ENCODE assay signal across 12 mouse cellular contexts in genomic region chr4:127037158-127037557, GRCm38 (mm10).
"Had no signal": no experiment of that assay in that cellular context is flagged by ENCODE, and none has a peak within 500 bp of the region (broad histone marks: within the 10 kb centered on the region; RNA-seq: fewer than 3 reads in every experiment).

No protein-coding gene starts in this region.

- H3K27me3 ChIP-seq: limb, embryonic 13.5 days; liver, embryonic 15.5 days; midbrain, embryonic 12.5 days had no signal

- DNase-seq: left cerebral cortex, postnatal 4 days; lung, embryonic 14.5 days; lung, postnatal 10 days; lung, postnatal 4 days; right cerebral cortex, postnatal 25 days; thymus, postnatal 36 days had no signal

- H3K4me1 ChIP-seq: limb, embryonic 13.5 days; liver, embryonic 15.5 days had no signal

- H3K27ac ChIP-seq: kidney, postnatal 0 days; limb, embryonic 13.5 days; liver, embryonic 15.5 days; midbrain, embryonic 12.5 days had no signal

- H3K9me3 ChIP-seq: limb, embryonic 13.5 days; liver, embryonic 15.5 days; midbrain, embryonic 12.5 days had no signal

- H3K9ac ChIP-seq: limb, embryonic 13.5 days; liver, embryonic 15.5 days; lung, embryonic 14.5 days; midbrain, embryonic 12.5 days had no signal

- H3K4me2 ChIP-seq: limb, embryonic 13.5 days; liver, embryonic 11.5 days; liver, embryonic 15.5 days; lung, embryonic 14.5 days; midbrain, embryonic 12.5 days had no signal

- H3K4me3 ChIP-seq: limb, embryonic 13.5 days; liver, embryonic 15.5 days; midbrain, embryonic 12.5 days had no signal

- ATAC-seq: midbrain, embryonic 16.5 days had no signal
